Mouse (Mus musculus) embryonic facial prominence, embryonic 14.5 days (tissue): ENCODE data around the gene Letm1. TPM values are rescaled to one million over a fixed set of nuclear protein-coding genes. Genes with fewer than 3 reads are reported as not detected.
A peak's percentile ranks its signal among the peaks of the same experiment; 100 is the strongest.

Experiments
- ATAC-seq: fragments of 200-750 bp; cut with Nextera tagmentation; 2 replicates; pipeline ENCODE4 v1.8.0; 2017; ENCODE audit warnings: low read depth, moderate number of reproducible peaks, moderate TSS enrichment
- DNase-seq: peaks from one replicate; pipeline ENCODE4 v3.0.0-alpha.2; 2015; ENCODE audit warnings: low spot score
- H3K27ac ChIP-seq: fragments of 300-500 bp; sonication (generic); replicated peaks from 2 replicates; pipeline ENCODE4 v1.5.1; 2014; ENCODE audit warnings: low read depth, mild to moderate bottlenecking, low read length, moderate library complexity
- H3K27me3 ChIP-seq: fragments of 300-500 bp; sonication (generic); replicated peaks from 2 replicates; pipeline ENCODE4 v1.6.1; 2014; ENCODE audit warnings: low read length; ENCODE audit not compliant: control insufficient read depth, insufficient read depth
- H3K36me3 ChIP-seq: fragments of 300-500 bp; sonication (generic); 2 replicates; pipeline ENCODE4 v1.6.1; 2014; ENCODE audit warnings: low read length, mixed read lengths; ENCODE audit not compliant: control insufficient read depth, insufficient read depth
- H3K4me1 ChIP-seq: fragments of 300-500 bp; sonication (generic); 2 replicates; pipeline ENCODE4 v1.6.1; 2014; ENCODE audit warnings: antibody characterized with exemption, low read length; ENCODE audit not compliant: control insufficient read depth, insufficient read depth
- H3K4me2 ChIP-seq: fragments of 300-500 bp; sonication (generic); 2 replicates; pipeline ENCODE4 v1.6.1; 2014; ENCODE audit warnings: low read depth, mild to moderate bottlenecking, low read length, moderate library complexity, mixed read lengths
- H3K4me3 ChIP-seq: fragments of 300-500 bp; sonication (generic); 2 replicates; pipeline ENCODE4 v1.5.1; 2014; ENCODE audit warnings: low read depth, mild to moderate bottlenecking, low read length
- H3K9ac ChIP-seq: fragments of 300-500 bp; sonication (generic); 2 replicates; pipeline ENCODE4 v1.6.1; 2014; ENCODE audit warnings: low read depth, mild to moderate bottlenecking, low read length, moderate library complexity, mixed read lengths
- H3K9me3 ChIP-seq: fragments of 300-500 bp; sonication (generic); 2 replicates; pipeline ENCODE4 v1.6.1; 2016; ENCODE audit warnings: low read length; ENCODE audit not compliant: control insufficient read depth
- WGBS: fragments of 180-500 bp; shearing (Covaris S2); extraction: QIAGEN DNeasy Blood & Tissue Kit; methylation state at CpG from one replicate; pipeline ENCODE4 v1.1.7; 2014; 5-methylcytosine and 5-hydroxymethylcytosine counted together
- polyA plus RNA-seq: library from polyadenylated mRNA; unstranded; fragments of >200 nt; fragmentation: Nextera tagmentation; extraction: Ambion mirVana; gene quantifications from 2 replicates; pipeline ENCODE4 v1.2.1, GENCODE M21; 2014

Gene Letm1
- polyA plus RNA-seq, 1 experiment from 2014 or later = 39.5 TPM

- WGBS = 11% methylated on average over 13 of the region's 13 CpGs
- Histone ChIP-seq H3K27me3 (no peaks in the 10 kb centered on the region), H3K27ac (peak overlapping the region; percentile 70; the same call in 1 of the 2 replicates), H3K9ac (no peak overlapping the region), H3K36me3 (no peaks in the 10 kb centered on the region), H3K4me1 (peaks cover 51% of the 10 kb centered on the region), H3K9me3 (no peaks in the 10 kb centered on the region), H3K4me2 (no peak overlapping the region), H3K4me3 (no peak overlapping the region)
- DNase-seq = peak; percentile 72
- ATAC-seq = no peak
Measured at GRCm38 (mm10) chr5:33697947-33698512, 84.6 kb downstream of the Letm1 start.

GRCm38 (mm10) chr5:33697534-33697933, 85.1 kb downstream of the Letm1 start:
- WGBS = 35% methylated on average over 1 of the region's 1 CpGs
- peaks cover 56% of the 10 kb centered on the region for H3K4me1 ChIP-seq
- H3K4me3 ChIP-seq = no peak overlapping the region
- no peak overlapping the region for H3K4me2 ChIP-seq
- peak overlapping the region; percentile 70; the same call in 1 of the 2 replicates for H3K27ac ChIP-seq
- ATAC-seq (no peak), DNase-seq (no peak)
- no peak overlapping the region for H3K9ac ChIP-seq
- H3K36me3 ChIP-seq = no peaks in the 10 kb centered on the region
- no peaks in the 10 kb centered on the region for H3K27me3 ChIP-seq
- H3K9me3 ChIP-seq = no peaks in the 10 kb centered on the region

- no peaks in the 10 kb centered on the region for H3K36me3 ChIP-seq
- no peak overlapping the region for H3K9ac ChIP-seq
- peak overlapping the region; percentile 70 for H3K27ac ChIP-seq
- H3K4me3 ChIP-seq = no peak overlapping the region
- DNase-seq (peak; percentile 71), ATAC-seq (peak; percentile 30; the same call in 1 of the 2 replicates)
- peaks cover 65% of the 10 kb centered on the region for H3K4me1 ChIP-seq
- 50% methylated on average over 5 of the region's 5 CpGs for WGBS
- H3K9me3 ChIP-seq = no peaks in the 10 kb centered on the region
- no peaks in the 10 kb centered on the region for H3K27me3 ChIP-seq
- H3K4me2 ChIP-seq = no peak overlapping the region
Measured at GRCm38 (mm10) chr5:33696430-33696829, 86.2 kb downstream of the Letm1 start.

GRCm38 (mm10) chr5:33695718-33696121, 86.9 kb downstream of the Letm1 start:
- Histone ChIP-seq H3K9ac (peak overlapping the region; percentile 79), H3K27ac (peak overlapping the region; percentile 83), H3K4me1 (peaks cover 62% of the 10 kb centered on the region), H3K4me2 (peak overlapping the region; percentile 94), H3K27me3 (no peaks in the 10 kb centered on the region), H3K9me3 (no peaks in the 10 kb centered on the region), H3K4me3 (peak overlapping the region; percentile 47), H3K36me3 (no peaks in the 10 kb centered on the region)
- WGBS = 6% methylated on average over 18 of the region's 24 CpGs
- ATAC-seq (no peak; the same call in 1 of the 2 replicates), DNase-seq (no peak)

- Histone ChIP-seq H3K27ac (peak overlapping the region; percentile 83), H3K27me3 (no peaks in the 10 kb centered on the region), H3K4me2 (peak overlapping the region; percentile 94), H3K9me3 (no peaks in the 10 kb centered on the region), H3K4me3 (peak overlapping the region; percentile 47), H3K36me3 (no peaks in the 10 kb centered on the region), H3K4me1 (peaks cover 59% of the 10 kb centered on the region), H3K9ac (peak overlapping the region; percentile 79)
- DNase-seq (peak; percentile 73), ATAC-seq (peak; percentile 72)
- WGBS = 1% methylated on average over 49 of the region's 71 CpGs
Measured at GRCm38 (mm10) chr5:33694848-33695717, 87.5 kb downstream of the Letm1 start.

- Histone ChIP-seq H3K4me1 (peaks cover 63% of the 10 kb centered on the region), H3K4me3 (no peak overlapping the region), H3K9ac (no peak overlapping the region), H3K27ac (peak overlapping the region; percentile 83), H3K27me3 (no peaks in the 10 kb centered on the region), H3K4me2 (peak overlapping the region; percentile 94; the same call in 1 of the 2 replicates), H3K36me3 (no peaks in the 10 kb centered on the region), H3K9me3 (no peaks in the 10 kb centered on the region)
- ATAC-seq (no peak), DNase-seq (no peak)
- WGBS = 63% methylated on average over 9 of the region's 9 CpGs
Measured at GRCm38 (mm10) chr5:33694461-33694847, 88.2 kb downstream of the Letm1 start.

- peak overlapping the region; percentile 43; the same call in 1 of the 2 replicates for H3K9ac ChIP-seq
- H3K27ac ChIP-seq = peak overlapping the region; percentile 89
- no peak overlapping the region for H3K4me3 ChIP-seq
- DNase-seq (peak; percentile 86), ATAC-seq (peak; percentile 53)
- H3K4me2 ChIP-seq = peak overlapping the region; percentile 41
- peaks cover 63% of the 10 kb centered on the region for H3K4me1 ChIP-seq
- H3K27me3 ChIP-seq = no peaks in the 10 kb centered on the region
- no peaks in the 10 kb centered on the region for H3K9me3 ChIP-seq
- no peaks in the 10 kb centered on the region for H3K36me3 ChIP-seq
- WGBS = 3% methylated on average over 24 of the region's 24 CpGs
Measured at GRCm38 (mm10) chr5:33692393-33692792, 90.2 kb downstream of the Letm1 start.

GRCm38 (mm10) chr5:33689852-33690645, 92.6 kb downstream of the Letm1 start:
- H3K4me2 ChIP-seq = no peak overlapping the region
- WGBS = 76% methylated on average over 11 of the region's 11 CpGs
- ATAC-seq (no peak), DNase-seq (no peak)
- no peak overlapping the region; the same call in 1 of the 2 replicates for H3K27ac ChIP-seq
- no peaks in the 10 kb centered on the region for H3K36me3 ChIP-seq
- H3K4me1 ChIP-seq = peaks cover 40% of the 10 kb centered on the region
- H3K9ac ChIP-seq = no peak overlapping the region
- no peaks in the 10 kb centered on the region for H3K27me3 ChIP-seq
- H3K9me3 ChIP-seq = no peaks in the 10 kb centered on the region
- H3K4me3 ChIP-seq = no peak overlapping the region
